Mouse (Mus musculus) cerebellum, adult 2 months (tissue): Measurements from ENCODE around the gene Casp9.

Experiments
- CTCF ChIP-seq: fragments of 200-500 bp; IDR thresholded peaks from 2 replicates; pipeline ENCODE4 v1.5.1; 2011; ENCODE audit warnings: low read depth, mild to moderate bottlenecking, control low read depth, low read length, moderate library complexity, borderline replicate concordance; ENCODE audit not compliant: insufficient read depth
- POLR2A ChIP-seq: fragments of 200-500 bp; IDR thresholded peaks from 2 replicates; pipeline ENCODE4 v1.6.1; 2011; ENCODE audit warnings: low read length, control low read depth, borderline replicate concordance; ENCODE audit not compliant: insufficient read depth

GRCm38 (mm10) chr4:141796954-141797353, 3.5 kb downstream of the Casp9 start:
- no peak for TF ChIP-seq POLR2A
- no peak for TF ChIP-seq CTCF
